Mouse (Mus musculus) kidney, postnatal 25 days (tissue): ENCODE measurements at regions not wholly inside any gene's neighbourhood (a gene's known extent, or its start where the extent isn't known, plus 50 kb on each side); places are given as distances from the start of the nearest gene placed in this dataset.

Experiments
- DNase-seq, 2 experiments: peaks; one replicate each; pipeline ENCODE4 v3.0.0; 2021; ENCODE audit warnings: mixed read lengths in 2 of 2

GRCm38 (mm10) chr16:77301270-77302171 lies 288.0 kb downstream of the Usp25 start:
- DNase-seq = no peak

GRCm38 (mm10) chr16:77300572-77301213 lies 287.2 kb downstream of the Usp25 start:
- no peak for DNase-seq

GRCm38 (mm10) chr16:77295574-77296355 lies 282.3 kb downstream of the Usp25 start:
- DNase-seq = no peak

- no peak for DNase-seq
Measured at GRCm38 (mm10) chr16:77292317-77292771, 278.8 kb downstream of the Usp25 start.

- no peak for DNase-seq
Measured at GRCm38 (mm10) chr16:77291723-77292316, 278.3 kb downstream of the Usp25 start.

- no peak for DNase-seq
Measured at GRCm38 (mm10) chr16:77284205-77284604, 270.7 kb downstream of the Usp25 start.

GRCm38 (mm10) chr16:77279916-77280315 lies 266.4 kb downstream of the Usp25 start:
- no peak for DNase-seq

- no peak for DNase-seq
Measured at GRCm38 (mm10) chr16:77279495-77279894, 266.0 kb downstream of the Usp25 start.

- DNase-seq = no peak
Measured at GRCm38 (mm10) chr16:77273306-77273705, 259.8 kb downstream of the Usp25 start.

- DNase-seq = no peak
Measured at GRCm38 (mm10) chr16:77268926-77269325, 255.4 kb downstream of the Usp25 start.

- DNase-seq = no peak
Measured at GRCm38 (mm10) chr16:77267679-77268078, 254.2 kb downstream of the Usp25 start.

- no peak for DNase-seq
Measured at GRCm38 (mm10) chr16:77252349-77252748, 238.8 kb downstream of the Usp25 start.

- DNase-seq = no peak
Measured at GRCm38 (mm10) chr16:77251422-77251821, 237.9 kb downstream of the Usp25 start.

- no peak for DNase-seq
Measured at GRCm38 (mm10) chr16:77240876-77241275, 227.4 kb downstream of the Usp25 start.

- DNase-seq = no peak
Measured at GRCm38 (mm10) chr16:77239176-77239790, 225.8 kb downstream of the Usp25 start.

- DNase-seq = no peak
Measured at GRCm38 (mm10) chr16:77238358-77239175, 225.1 kb downstream of the Usp25 start.

- DNase-seq = no peak
Measured at GRCm38 (mm10) chr16:77237631-77238357, 224.3 kb downstream of the Usp25 start.

- DNase-seq = no peak
Measured at GRCm38 (mm10) chr16:77237272-77237603, 223.7 kb downstream of the Usp25 start.

- DNase-seq = peak; percentile 32 to 47
Measured at GRCm38 (mm10) chr16:77236509-77237271, 223.2 kb downstream of the Usp25 start.

GRCm38 (mm10) chr16:77236021-77236420 lies 222.5 kb downstream of the Usp25 start:
- DNase-seq = no peak
